Mouse (Mus musculus): ENCODE measurements at regions not wholly inside any gene's neighbourhood (a gene's known extent, or its start where the extent isn't known, plus 50 kb on each side); places are given as distances from the start of the nearest gene placed in this dataset.
"Not testable (repeated sequence)": the region's sequence is repeated elsewhere in the genome, so short reads cannot be mapped to it uniquely, and the experiment has no call there.

DNA sequence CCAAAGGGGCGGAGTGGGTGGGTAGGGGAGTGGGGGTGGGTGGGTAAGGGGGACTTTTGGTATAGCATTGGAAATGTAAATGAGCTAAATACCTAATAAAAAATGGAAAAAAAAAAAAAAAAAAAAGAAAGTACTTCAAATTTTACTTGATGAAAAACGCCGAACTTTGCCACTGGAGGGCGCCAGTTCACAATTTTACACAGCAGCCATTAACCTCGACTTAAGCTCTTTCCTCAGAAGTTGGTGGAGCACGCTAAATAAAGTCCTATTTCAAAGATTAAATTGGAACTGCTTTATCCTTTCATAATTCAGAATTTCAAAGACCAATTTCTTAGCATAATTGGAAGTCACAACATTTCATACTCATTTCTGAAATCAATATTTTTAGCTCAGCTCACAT, 272.7 kb upstream of the Pdzrn3 start:
- DNase-seq: peak in 1 of 2 experiments; percentile 25

DNA sequence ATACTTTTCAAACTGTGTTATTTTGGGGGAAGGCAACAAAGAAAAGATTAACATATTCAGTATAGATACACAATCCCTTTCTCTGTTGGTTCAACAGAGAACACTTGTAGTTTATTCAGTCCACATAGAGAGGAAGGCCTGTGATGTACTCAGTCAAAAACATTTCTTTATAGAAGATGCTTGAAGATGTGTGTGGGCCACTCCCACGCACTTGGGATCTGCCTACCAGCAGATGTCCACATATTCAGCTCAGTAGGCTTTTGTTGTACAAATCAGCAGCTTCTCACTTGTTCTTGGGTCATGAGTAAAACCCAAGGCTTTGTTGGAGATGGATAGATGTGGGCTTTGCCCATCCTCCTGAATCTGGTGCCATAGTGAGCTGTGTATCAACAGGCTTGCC, 239.6 kb upstream of the Pdzrn3 start:
- no peak for DNase-seq
- Histone ChIP-seq H3K4me3 (replicated peaks; ENCODE audit: insufficient read depth, low read depth, low read length) (no peak overlapping the region), H3K4me1 (ENCODE audit: control insufficient read depth, insufficient read depth, low read length) (no peaks in the 10 kb centered on the region), H3K27ac (ENCODE audit: insufficient read depth, low read length) (no peak overlapping the region), H3K27me3 (ENCODE audit: control insufficient read depth, insufficient read depth, low read length) (no peaks in the 10 kb centered on the region)
- WGBS: 56% methylated on average over 1 of the region's 1 CpGs
- TF ChIP-seq CTCF (IDR thresholded peaks at IDR 0.05; ENCODE audit: borderline replicate concordance, insufficient read depth, low read depth, low read length): no peak
- TF ChIP-seq POLR2A (IDR thresholded peaks at IDR 0.05; ENCODE audit: borderline replicate concordance, insufficient read depth, low read length): no peak

More for the DNA sequence above, 272.7 kb upstream of the Pdzrn3 start:
- H3K27me3 ChIP-seq (ENCODE audit: control insufficient read depth, insufficient read depth, low read length); H3K4me3 ChIP-seq (replicated peaks; ENCODE audit: insufficient read depth, low read depth, low read length); H3K4me1 ChIP-seq (ENCODE audit: control insufficient read depth, insufficient read depth, low read length); H3K27ac ChIP-seq (ENCODE audit: insufficient read depth, low read length): not testable (repeated sequence)
- WGBS: 7% methylated on average over 5 of the region's 6 CpGs
- 0 out of 2 replicates have a peak, but pooled peaks have one; percentile 27 for TF ChIP-seq CTCF (IDR thresholded peaks at IDR 0.05; ENCODE audit: borderline replicate concordance, insufficient read depth, low read depth, low read length)

DNA sequence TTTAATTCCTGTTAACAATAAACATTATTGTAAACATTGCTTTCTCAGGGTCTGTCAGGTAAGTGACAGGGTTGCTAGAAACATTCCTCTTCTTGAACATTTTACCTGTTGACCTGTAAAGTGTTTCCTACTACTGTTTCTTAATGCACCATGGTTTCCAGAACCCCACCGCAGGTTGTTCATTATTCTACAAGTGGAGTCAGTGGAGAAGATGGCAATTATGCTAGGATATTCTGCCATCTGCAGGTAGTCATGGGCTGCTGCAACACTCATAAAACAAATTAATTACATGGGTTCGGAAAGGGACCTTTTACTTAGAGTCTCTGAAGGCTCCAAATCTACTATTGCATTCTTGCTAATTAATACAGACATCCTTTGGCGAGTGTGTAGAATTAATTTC, 239.1 kb upstream of the Pdzrn3 start:
- DNase-seq: no peak
- 39% methylated on average over 3 of the region's 3 CpGs for WGBS
- Histone ChIP-seq H3K4me1 (ENCODE audit: control insufficient read depth, insufficient read depth, low read length) (no peaks in the 10 kb centered on the region), H3K4me3 (replicated peaks; ENCODE audit: insufficient read depth, low read depth, low read length) (no peak overlapping the region), H3K27ac (ENCODE audit: insufficient read depth, low read length) (no peak overlapping the region), H3K27me3 (ENCODE audit: control insufficient read depth, insufficient read depth, low read length) (no peaks in the 10 kb centered on the region)
- TF ChIP-seq CTCF (IDR thresholded peaks at IDR 0.05; ENCODE audit: borderline replicate concordance, insufficient read depth, low read depth, low read length): no peak
- no peak for TF ChIP-seq POLR2A (IDR thresholded peaks at IDR 0.05; ENCODE audit: borderline replicate concordance, insufficient read depth, low read length)

DNA sequence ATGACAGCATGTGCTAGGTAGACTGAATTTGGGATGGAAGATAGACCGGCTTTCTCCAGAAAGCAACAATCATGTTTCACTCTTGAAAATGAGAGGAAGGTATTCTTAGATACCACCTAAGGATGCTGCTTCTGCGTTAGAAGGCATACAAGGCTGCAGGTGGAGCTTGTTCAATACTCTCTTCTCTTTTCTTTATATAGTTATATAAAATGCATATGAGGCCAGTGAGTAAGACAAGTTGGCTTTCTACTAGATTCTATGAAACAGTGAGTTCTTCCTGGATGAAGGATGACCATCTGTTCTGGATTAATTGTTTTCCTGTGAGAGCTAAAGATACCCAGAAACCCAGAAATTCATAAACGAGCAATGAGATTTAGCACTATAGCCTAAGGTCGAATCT, 231.3 kb upstream of the Pdzrn3 start:
- 75% methylated on average over 4 of the region's 4 CpGs for WGBS

DNA sequence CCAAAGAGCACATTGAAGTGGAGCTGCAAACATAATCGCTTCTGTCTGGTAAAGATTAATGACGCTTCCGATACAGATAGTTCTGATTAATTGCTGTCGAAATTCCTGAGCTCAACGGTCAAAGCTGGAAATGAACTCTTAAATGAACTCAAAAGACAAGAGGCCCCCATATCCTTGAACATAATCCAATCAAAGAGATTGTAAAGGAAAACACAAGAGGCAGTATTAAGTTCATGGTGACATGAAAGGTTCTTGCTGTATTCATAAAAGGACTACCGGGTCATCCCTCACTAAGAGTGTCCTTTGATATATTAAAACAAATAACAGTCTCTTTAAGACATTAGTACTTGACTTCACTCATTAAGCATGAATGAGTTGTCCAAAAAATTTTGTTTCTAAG, 225.4 kb upstream of the Pdzrn3 start:
- no peak overlapping the region for H3K4me3 ChIP-seq (replicated peaks; ENCODE audit: insufficient read depth, low read depth, low read length)
- H3K4me1 ChIP-seq (ENCODE audit: control insufficient read depth, insufficient read depth, low read length): no peaks in the 10 kb centered on the region
- WGBS: 90% methylated on average over 6 of the region's 6 CpGs
- no peak overlapping the region for H3K27ac ChIP-seq (ENCODE audit: insufficient read depth, low read length)
- no peak for DNase-seq
- TF ChIP-seq POLR2A (IDR thresholded peaks at IDR 0.05; ENCODE audit: borderline replicate concordance, insufficient read depth, low read length) (no peak), CTCF (IDR thresholded peaks at IDR 0.05; ENCODE audit: borderline replicate concordance, insufficient read depth, low read depth, low read length) (no peak)
- H3K27me3 ChIP-seq (ENCODE audit: control insufficient read depth, insufficient read depth, low read length): no peaks in the 10 kb centered on the region

More for the DNA sequence above, 231.3 kb upstream of the Pdzrn3 start:
- Histone ChIP-seq H3K4me3 (replicated peaks; ENCODE audit: insufficient read depth, low read depth, low read length) (no peak overlapping the region), H3K27ac (ENCODE audit: insufficient read depth, low read length) (no peak overlapping the region), H3K4me1 (ENCODE audit: control insufficient read depth, insufficient read depth, low read length) (no peaks in the 10 kb centered on the region), H3K27me3 (ENCODE audit: control insufficient read depth, insufficient read depth, low read length) (no peaks in the 10 kb centered on the region)
- TF ChIP-seq CTCF (IDR thresholded peaks at IDR 0.05; ENCODE audit: borderline replicate concordance, insufficient read depth, low read depth, low read length) (no peak), POLR2A (IDR thresholded peaks at IDR 0.05; ENCODE audit: borderline replicate concordance, insufficient read depth, low read length) (no peak)
- no peak for DNase-seq

DNA sequence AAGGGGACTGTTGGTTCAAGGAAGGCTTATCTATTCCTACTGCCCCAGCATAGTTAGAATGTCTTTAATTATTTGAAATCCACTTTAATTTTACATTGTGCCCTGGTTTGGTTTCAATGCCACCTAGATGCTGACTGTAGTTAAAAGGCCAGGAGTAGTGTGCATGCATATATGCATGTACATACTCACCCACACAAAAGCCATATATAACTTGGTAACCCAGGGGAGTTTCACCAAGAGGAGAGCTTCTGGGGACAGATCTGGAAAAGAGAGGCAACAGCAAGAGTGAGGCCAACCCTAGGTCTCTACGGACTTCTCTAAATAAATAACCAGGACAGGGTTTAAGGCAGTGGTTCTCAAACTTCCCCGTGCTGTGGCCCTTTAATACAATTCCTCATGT, 219.3 kb upstream of the Pdzrn3 start:
- H3K27ac ChIP-seq (ENCODE audit: insufficient read depth, low read length): no peak overlapping the region
- no peak for DNase-seq
- H3K4me1 ChIP-seq (ENCODE audit: control insufficient read depth, insufficient read depth, low read length): no peaks in the 10 kb centered on the region
- H3K4me3 ChIP-seq (replicated peaks; ENCODE audit: insufficient read depth, low read depth, low read length): no peak overlapping the region
- 89% methylated on average over 2 of the region's 2 CpGs for WGBS
- TF ChIP-seq POLR2A (IDR thresholded peaks at IDR 0.05; ENCODE audit: borderline replicate concordance, insufficient read depth, low read length): no peak
- no peak for TF ChIP-seq CTCF (IDR thresholded peaks at IDR 0.05; ENCODE audit: borderline replicate concordance, insufficient read depth, low read depth, low read length)
- no peaks in the 10 kb centered on the region for H3K27me3 ChIP-seq (ENCODE audit: control insufficient read depth, insufficient read depth, low read length)

DNA sequence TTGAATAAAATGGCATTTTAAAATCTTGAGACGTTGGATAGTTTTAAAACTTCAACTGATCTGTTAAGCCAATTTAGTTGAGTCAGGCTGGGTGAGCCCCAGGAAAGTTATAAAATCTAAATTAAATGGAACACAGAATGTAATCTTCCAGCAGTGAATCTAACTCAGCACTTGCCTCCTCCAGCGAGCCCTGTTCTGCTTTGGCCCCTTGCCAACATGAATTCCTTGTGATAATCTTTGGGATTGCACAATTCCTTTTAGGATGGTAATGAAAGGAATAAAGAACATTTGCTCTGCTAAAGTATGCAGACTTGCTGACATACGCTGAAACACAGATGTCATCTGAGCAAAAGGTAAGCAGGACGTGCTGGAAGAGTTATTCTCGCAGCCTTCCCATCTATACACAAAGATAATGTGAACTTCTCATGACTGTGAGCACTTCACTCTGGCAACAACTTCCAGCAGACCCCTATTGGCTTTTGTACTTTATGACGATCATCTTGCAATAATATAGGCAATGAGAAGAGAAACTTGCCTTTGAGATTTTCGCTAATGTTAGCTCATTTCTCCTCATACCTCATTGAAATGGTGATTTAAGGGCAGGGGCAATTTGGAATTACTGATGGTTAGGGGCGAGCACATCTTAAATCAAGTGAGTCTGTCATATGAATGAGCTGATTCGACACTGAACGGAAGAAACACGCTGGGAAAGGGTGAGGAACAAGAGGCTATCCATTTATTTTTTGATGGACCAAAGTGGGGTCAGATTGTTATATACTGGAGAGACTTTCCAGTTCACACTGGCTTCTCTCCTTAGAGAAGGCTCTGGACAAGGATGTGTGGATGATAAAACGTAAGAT, 216.3 kb upstream of the Pdzrn3 start:
- no peak for DNase-seq
- Histone ChIP-seq H3K4me3 (replicated peaks; ENCODE audit: insufficient read depth, low read depth, low read length) (no peak overlapping the region), H3K27ac (ENCODE audit: insufficient read depth, low read length) (no peak overlapping the region), H3K4me1 (ENCODE audit: control insufficient read depth, insufficient read depth, low read length) (no peaks in the 10 kb centered on the region), H3K27me3 (ENCODE audit: control insufficient read depth, insufficient read depth, low read length) (no peaks in the 10 kb centered on the region)
- no peak for TF ChIP-seq CTCF (IDR thresholded peaks at IDR 0.05; ENCODE audit: borderline replicate concordance, insufficient read depth, low read depth, low read length)
- TF ChIP-seq POLR2A (IDR thresholded peaks at IDR 0.05; ENCODE audit: borderline replicate concordance, insufficient read depth, low read length): no peak
- 71% methylated on average over 12 of the region's 12 CpGs for WGBS

DNA sequence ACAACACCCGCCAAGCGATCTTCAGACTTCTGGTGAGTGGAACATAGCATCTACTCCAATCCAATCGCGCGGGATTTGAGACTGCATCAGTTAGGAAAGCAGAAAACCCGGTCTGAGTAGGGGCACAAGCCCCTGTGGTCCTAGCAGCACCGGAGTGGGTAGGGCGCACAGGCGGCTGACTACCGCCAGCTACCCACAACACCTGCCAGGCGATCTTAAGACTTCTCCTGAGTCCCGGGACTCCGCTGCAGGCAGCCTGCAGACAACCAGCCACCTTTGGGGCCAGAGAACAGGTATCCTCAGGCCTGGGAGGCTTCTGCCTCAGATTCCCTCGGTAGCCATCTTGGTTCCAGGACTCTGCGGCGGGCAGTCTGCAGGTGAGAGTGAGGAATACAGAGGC, 208.2 kb upstream of the Pdzrn3 start:
- Histone ChIP-seq H3K27ac (ENCODE audit: insufficient read depth, low read length) (no peak overlapping the region), H3K27me3 (ENCODE audit: control insufficient read depth, insufficient read depth, low read length) (no peaks in the 10 kb centered on the region), H3K4me1 (ENCODE audit: control insufficient read depth, insufficient read depth, low read length) (no peaks in the 10 kb centered on the region), H3K4me3 (replicated peaks; ENCODE audit: insufficient read depth, low read depth, low read length) (no peak overlapping the region)
- 85% methylated on average over 16 of the region's 16 CpGs for WGBS
- no peak for DNase-seq
- TF ChIP-seq CTCF (IDR thresholded peaks at IDR 0.05; ENCODE audit: borderline replicate concordance, insufficient read depth, low read depth, low read length) (no peak), POLR2A (IDR thresholded peaks at IDR 0.05; ENCODE audit: borderline replicate concordance, insufficient read depth, low read length) (no peak)

Measured in cerebellum, adult 2 months (tissue).